Mouse (Mus musculus) frontal cortex, postnatal 10 days (tissue): ENCODE results near the gene Noc3l.

Experiments
- DNase-seq, 2 experiments: peaks; one replicate each; pipeline ENCODE4 v3.0.0; 2022; ENCODE audit warnings: low spot score in 2 of 2, mixed read lengths in 1 of 2

Gene Noc3l

DNA sequence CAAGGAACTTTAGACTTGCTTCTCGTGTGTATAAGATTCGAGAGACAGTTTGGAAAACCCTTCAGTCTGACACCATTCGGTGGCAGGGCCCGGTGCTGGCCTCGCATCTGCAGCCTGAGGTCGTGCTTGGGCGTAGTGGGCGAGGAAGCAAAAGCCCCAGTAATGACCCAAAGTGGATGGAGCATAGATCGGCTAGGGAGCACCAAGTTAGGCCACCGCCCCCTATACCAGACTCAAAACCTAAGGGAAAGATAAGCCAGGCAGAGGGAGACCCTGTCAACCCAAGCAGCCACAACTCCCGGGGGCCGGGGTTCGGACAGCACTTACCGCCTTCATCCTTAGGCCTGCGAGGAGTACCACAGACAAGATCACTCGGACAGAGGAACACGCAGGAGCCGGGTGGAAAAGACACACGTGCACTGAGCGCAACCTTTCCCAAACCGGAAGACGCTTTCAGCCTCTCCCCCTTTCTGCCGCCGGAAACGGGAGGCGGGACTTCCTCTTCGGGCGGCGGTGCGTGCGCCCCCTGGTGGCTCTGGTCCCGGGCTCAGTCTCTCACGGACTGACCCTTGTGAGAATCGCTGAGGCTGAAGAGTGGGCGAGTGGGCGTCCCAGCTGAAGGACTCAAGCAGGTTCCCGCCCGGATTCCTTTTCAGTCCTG lies at the start of gene Noc3l:
Gene Noc3l (minus strand): TSS at position 472 of the 661 bp plus-strand sequence.
- DNase-seq, result peak; percentile 82 to 92

DNA sequence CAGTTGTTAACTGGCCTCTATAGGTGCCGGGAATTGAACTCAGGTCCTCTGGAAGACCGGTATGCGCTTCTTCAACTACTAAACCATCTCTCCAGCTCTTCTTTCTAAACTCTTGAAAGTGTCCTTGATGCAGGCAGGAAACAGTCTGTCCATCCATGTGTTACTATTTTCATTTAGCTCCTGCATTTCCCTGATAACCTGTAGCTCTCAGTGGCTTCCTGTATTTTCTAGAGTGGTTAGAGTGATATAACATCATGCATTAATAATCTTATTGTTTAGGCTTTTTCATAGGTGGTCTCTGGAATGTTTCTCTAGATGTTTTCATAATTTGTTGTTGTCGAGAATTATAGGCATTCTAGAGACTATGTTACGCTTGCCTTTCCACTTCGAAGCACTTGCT lies 43.5 kb upstream of the Noc3l start:
- no peak for DNase-seq

DNA sequence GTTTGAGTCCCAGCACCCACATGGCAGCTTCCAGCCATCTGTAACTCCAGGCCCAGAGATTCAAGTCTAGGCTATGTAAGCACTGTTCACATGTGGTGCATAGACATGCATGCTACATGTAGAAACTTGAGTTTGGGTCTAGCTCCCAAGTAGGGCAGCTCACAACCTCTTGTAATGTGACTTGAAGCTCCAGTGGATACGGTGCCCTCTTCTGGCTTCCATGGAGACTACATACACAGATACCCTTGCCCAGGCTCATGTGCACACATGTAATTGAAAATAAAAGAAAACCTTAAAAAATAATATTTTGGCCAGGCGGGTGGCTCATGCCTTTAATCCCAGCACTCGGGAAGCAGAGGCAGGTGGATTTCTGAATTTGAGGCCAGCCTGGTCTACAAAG lies 39.2 kb upstream of the Noc3l start:
- DNase-seq, result no peak

DNA sequence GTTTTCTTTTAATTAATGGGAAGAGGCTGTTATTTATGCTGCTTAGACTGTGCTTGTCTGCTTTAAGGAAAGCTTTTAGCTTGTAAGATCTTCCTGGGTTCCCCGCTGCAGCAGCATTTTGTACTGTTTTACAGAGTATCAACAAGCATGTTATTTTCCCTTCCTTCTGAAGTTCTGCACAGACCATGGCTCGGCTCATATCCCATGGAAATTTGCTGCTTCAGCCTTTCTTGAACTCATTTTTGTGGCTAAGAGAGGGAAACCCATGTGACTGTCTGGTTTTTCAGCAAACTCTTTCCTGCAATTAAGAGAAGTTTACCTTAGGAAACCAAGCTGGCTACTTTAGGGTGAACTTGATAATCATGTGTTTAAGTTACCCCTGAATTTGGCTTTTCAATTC lies 27.3 kb upstream of the Noc3l start:
- DNase-seq, result no peak

DNA sequence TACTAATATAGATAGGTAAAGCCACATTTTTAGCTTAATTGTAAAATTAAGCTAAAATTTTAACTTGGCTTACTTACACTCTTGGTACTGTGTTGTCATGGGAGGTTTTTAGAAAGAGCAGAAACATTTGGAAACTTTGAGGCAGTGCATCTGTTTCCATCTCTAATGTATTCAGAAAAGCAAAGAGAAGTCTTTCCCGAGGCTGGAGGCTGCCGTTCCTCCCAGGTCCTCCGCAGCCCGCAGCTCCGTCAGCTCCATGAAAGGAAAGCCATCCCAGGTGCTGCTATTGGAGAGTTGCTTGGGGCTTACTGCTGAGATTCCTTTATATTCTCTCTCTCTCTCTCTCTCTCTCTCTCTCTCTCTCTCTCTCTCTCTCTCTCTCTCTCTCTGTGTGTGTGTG lies 25.8 kb upstream of the Noc3l start:
- no peak for DNase-seq

DNA sequence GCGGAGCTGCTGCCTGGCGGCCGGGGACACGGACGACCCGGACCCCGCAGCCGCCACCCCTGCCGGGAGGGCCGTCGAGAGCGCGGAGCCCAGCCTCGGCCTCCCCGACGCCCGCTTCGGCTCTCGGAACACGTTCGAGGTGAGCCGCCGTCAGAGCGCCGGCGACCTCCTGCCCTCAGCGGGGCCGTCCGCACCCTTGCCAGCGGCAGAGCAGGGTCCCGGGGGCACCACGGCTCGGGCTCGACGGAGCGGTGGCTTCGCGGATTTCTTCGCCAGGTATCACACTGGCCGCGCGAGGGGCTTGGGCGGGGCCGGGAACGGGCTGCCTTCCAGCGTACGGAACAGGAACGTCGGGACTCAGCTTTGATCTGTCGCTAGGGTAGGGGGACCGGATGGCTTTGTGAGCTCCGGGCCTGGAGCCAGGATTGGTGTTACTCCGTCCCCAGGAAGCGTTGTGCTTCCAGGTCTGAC lies 18.2 kb upstream of the Noc3l start:
- peak; percentile 37 to 48 for DNase-seq

DNA sequence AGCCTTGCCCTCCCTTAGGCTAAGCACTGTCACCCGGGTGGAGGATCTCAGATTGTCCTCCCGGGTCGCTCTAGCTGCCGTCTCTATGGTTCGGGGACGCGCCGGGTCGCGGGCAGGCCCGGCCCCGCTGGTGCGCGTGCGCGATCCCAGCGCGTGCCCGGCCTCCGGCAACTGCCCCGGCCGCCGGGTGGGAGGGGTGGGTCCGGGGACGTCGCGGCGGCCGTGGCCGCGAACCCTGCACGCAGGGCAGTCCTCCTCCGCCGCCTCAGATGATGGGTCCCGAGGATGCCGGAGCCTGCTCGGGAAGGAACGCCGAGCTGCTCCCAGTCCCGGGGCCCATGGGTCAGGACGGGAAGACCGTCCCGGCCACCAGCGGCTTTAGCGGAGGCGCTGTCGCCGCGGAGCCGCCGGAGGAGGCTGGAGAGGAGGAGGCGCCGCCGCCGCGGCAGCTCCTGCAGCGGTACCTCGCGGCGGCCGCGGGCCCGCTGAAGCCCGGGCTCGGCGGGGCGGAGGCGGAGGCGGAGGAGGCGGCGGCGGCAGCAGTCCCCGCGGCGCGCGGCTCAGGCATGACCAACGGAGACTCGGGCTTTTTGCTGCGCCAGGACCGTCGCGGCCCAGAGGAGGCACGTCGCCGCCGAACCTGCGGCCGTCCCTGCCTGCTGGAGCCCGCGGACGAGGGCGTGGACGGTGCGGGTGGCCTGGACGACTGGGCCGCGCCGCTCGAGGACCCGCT lies 17.6 kb upstream of the Noc3l start, which contains the start of gene Tbc1d12:
Gene Tbc1d12 (plus strand): TSS at position 142 of the 733 bp plus-strand sequence.
- peak; percentile 74 to 83 for DNase-seq

DNA sequence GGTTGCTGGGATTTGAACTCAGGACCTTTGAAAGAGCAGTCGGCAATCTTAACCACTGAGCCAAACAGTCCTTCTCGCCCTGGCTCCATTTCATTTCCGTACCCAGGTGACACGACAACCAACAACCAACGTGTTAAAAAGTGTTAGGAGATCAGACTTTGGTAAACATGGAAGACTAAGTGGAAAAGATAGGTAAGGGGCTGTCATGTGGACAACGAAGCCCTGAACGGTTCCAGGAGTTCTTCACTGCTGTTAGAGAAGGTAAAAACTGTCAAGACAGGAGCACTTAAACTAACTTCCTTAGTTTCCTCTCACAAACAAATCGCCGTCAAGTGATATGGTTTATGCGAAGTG lies 17.0 kb upstream of the Noc3l start:
- DNase-seq, result no peak

DNA sequence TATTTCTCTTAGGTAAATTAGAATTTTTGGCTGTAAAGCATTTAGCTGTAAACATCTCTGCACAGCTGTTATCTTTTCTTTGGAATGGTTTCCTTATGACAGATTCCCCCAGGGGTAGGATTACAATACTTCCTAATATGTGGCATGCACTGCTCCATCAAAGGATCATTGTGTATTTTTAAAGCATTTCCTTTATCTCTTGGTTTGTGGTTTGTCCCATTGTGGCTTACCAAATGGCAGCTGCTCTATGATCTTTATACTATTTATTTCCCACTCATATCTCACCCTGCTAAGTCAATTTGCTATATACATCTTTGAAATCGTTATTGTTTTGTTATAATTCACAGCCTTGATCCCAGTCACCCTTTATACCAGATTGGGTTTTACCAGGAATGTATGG lies 14.2 kb upstream of the Noc3l start:
- no peak for DNase-seq

DNA sequence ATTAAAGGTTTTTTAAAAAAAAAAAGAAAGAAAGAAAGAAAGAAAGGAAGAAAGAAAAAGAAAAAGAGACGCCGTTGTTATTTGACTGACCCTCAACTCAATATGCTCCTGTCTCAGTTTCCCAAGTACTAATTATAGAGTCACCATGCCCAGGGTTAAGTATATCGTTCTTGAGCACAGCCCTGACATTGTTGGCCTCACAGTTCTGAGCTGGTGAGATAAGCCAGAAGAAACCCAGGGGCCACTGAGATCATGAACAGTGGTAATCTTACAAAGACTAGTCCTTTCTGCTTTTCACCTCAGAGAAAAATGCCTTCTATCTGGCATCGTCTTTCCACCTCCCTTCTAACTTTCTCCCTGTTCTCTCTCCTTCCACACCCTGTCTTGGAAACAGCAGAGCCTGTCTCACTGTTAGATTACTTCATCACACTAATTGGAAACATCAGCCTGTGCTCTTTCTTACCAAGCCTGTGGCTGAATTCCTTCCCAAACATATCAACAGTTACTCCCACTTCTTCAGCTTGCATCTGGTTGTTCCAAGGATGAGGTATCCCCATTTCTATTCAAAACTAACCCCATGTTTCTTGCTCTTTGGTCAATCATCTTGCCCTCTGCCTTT lies 1.3 kb upstream of the Noc3l start:
- DNase-seq, result no peak

DNA sequence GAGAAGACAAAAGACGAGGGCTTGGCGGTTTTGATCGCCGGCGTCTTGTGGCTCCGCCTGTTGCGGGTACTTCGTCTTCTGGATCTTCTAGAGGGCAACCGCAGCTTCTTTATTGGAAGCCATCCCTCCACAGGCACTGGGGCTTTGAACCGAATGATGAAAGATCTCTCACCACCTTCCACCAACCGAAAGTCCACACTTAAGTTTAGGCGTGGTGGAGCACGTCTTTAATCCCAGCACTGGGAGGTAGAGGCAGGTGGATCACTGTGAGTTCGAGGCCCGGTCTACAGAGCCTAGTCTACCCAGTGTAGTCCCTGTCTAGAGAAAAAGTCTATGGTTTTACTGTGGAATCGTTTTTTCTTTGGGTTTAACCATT lies 378 bp upstream of the Noc3l start:
- DNase-seq, result no peak

DNA sequence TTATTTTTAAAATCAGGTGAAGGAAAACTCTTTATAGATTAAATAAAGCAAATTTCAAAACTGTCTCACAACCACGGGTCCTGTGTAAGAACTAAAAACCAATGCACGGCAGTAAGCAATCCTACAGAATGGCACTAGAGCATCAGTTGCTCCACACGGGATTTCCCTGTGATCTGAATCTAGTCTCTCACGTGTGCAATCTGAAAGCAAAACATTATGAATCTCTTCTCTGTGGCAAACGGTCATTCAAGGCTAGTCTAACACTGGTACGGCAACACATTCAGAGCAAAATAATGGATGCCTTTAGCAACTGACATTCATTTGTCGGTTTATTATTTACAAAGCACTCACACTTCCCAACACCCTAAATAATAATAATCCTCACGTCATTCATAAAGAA lies 846 bp downstream of the Noc3l start:
- no peak for DNase-seq

DNA sequence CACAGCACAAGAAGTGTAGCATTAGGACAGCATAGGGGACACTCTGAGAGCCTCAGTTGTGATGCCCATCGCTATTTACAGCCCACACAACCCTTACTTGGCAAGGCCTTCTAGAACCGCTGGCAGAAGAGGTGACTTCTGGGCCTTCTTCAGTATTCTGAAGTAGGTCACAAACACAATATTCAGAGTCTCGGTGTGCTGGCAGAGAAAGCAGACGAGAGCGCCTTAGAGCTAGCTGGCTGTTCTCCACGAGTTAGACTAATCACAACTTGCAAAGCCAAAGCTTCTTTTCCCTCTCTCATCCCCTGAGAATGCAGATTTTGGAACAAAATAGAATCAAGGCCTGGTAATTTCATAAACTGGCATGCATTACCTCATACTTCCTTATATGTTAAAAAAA lies 20.2 kb downstream of the Noc3l start:
- no peak for DNase-seq

DNA sequence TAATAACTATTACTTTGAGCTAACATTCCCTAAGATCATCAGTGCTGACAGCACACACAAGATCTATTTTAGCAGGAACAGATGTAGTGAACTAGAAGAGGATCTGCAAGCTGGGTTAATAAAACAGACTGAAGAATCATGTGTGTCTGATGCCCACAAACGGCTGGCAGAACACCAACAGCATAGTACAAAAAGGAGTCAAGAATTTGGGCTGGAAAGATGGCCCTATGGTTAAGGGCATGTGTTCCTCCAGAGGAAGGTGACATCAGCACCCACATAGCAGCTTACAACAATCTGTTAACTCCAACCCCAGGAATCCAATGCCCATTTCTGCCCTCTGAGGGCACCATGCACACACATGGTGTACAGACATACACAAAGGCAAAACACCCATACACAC lies 20.7 kb downstream of the Noc3l start:
- DNase-seq, result no peak

DNA sequence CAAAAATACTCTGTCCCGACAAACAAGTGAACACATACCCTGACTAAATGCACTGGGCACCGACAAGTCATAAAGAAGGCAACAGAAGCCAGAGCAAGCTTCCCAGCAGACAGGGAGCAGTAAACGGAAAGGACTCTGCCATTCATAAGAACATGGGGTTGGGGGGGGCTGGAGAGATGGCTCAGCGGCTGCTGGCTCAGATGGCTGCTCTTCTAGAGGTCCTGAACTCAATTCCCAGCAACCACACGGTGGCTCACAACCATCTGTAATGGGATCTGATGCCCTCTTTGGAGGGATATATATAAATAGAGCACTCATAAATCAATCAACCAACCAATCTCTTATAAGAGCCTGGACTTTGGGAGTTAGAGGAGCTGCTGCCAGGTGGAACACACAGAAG lies 22.5 kb downstream of the Noc3l start:
- DNase-seq, result no peak

DNA sequence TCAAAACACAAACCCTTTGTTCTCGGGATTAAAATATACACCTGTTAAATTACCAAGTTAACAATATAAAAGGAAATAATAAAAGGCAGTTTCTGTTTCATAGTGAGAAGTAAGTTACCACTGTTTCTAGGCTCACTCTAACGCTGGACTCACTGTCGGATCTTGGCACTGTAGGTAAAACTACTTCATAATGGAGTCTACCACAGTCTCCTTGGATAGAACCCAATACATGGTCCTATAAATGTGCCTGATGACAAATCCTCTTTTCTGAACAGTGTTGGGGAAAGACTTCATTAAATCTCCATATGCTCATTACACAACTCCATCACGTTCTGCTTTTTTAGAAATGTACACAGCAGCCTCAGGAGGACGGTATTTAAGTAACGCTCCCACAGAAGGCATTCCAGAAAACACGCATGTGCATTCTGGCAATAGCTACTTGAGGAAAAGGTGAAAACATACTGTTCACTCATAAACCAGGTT lies 25.4 kb downstream of the Noc3l start:
- no peak for DNase-seq

DNA sequence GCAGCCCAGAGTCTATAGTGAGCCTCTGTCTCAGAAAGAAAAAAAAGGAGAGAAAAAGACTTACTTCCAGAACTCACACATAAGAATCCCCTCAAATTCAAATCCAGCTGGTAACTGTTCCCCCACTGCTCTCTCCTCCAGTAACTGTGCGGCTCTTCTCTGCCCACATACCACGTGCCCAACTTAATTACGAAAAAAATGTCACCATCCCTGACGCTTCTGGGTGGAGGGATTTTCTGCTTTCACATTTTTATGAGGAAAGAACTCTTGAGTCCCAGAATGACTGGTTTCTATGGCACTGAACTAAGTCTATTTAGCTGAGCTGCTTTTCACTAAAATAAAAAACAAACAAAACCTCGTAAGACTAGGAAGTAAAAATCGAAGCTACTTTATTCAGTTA lies 31.3 kb downstream of the Noc3l start:
- DNase-seq, result no peak

DNA sequence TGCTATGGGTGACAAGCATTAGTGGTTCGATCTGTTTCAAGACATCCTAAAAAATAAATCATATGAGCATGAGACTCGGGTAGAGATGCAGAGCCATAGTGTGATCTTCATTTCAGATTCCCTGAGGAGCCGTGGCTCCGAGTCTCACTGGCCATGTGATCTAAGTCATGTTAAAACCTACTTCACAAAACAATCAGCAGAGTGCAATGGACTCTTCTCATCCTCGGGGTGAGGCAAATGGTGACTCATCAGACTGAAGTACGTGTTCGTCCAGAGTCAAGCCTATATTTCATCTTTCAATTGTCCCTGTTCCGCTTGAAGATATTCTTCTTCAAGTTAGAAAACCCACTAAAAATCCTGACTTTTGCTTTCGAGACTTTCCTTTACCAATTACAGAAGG lies 35.5 kb downstream of the Noc3l start:
- no peak for DNase-seq

DNA sequence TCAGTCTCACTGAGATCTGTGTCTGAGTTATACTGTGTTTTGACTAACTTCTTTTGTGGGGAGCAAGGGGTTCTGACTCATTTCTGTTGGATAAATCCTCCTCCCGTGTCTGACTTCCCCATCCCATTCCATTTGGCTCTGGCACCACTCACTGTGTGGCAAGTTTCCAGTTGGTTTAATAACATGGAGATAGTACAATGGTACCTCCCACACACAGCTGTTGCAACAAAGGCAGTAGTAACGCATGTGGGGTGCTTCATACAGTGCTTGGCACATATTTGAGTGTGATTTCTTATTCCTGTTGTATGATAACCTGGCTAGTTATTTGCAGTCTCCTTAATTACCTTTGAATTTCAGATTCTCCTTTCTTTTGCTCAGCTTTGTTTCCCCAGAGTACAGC lies 40.2 kb downstream of the Noc3l start:
- peak; percentile 7 to 11 for DNase-seq

DNA sequence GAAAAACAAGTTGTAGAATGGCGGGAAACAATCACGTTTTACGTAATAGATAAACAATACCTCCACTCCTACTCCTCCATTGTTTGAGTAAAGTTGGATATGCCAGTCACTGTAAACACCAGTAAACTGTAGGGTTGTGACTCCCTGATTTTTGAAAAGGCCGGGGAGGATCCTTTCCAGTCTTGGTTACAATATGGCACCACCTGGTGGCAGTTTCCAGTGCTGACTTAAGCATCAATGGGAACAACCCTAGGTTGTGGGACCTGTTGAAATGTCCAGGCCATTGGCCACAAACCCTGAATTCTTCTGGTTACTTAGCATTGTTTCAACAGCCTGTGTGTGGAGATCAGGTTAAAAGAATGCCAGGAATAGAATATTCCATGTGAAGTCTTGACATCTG lies 43.5 kb downstream of the Noc3l start:
- peak in 1 of 2 experiments; percentile 49 for DNase-seq

DNA sequence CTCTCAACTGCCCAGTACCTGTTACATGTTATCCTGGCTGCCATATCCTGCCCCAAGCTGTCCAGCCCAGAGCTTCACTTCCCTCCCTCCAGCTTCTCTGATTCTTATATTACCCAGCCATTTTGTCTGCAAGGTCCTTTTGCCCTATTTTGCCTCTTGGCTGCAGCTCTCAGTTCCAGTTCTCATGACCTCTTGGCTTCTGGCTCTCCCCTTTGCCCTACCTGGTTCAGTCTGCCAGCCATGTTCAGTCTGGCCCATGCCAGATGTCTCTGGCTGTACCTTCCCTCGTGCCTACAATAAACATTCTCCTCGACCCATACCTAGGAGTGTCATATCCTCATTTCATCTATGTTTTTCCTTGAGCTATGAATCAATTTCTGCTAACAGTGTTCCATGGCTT lies 52.7 kb downstream of the Noc3l start:
- no peak for DNase-seq

DNA sequence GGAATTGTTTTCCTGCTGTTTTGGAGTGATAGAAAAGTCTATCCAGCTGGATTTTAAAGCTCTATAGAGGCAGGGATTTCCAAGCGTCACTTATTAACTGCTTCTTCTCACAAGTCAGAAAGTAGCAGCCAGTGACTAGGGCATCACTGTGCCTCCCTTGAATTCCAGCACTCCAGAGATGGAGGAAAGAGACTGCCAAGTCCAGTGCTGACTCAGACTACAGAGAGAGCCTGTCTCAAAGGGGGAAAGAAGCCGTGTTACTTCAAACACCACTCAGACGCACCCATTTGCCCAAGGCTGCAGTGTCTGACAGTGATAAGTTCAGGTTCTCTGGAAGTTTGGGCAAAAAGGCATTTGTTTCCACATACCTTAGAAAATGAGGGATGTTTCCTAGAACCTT lies 58.6 kb downstream of the Noc3l start:
- DNase-seq, result no peak
